Mouse (Mus musculus): ENCODE measurements around the gene Armc7.

- TF ChIP-seq CTCF (IDR thresholded peaks at IDR 0.05; ENCODE audit: extremely low read depth, insufficient read depth, insufficient read length, insufficient replicate concordance) (no peak), POLR2A (IDR thresholded peaks at IDR 0.05; ENCODE audit: low read depth, low read length) (peak; percentile 60)
Measured at GRCm38 (mm10) chr11:115536038-115536681, 60.7 kb downstream of the Armc7 start, which contains the start of gene Sumo2.

All from spleen, adult 2 months (tissue).